8 mouse cellular contexts compared by ENCODE assay signal in the genomic region with DNA sequence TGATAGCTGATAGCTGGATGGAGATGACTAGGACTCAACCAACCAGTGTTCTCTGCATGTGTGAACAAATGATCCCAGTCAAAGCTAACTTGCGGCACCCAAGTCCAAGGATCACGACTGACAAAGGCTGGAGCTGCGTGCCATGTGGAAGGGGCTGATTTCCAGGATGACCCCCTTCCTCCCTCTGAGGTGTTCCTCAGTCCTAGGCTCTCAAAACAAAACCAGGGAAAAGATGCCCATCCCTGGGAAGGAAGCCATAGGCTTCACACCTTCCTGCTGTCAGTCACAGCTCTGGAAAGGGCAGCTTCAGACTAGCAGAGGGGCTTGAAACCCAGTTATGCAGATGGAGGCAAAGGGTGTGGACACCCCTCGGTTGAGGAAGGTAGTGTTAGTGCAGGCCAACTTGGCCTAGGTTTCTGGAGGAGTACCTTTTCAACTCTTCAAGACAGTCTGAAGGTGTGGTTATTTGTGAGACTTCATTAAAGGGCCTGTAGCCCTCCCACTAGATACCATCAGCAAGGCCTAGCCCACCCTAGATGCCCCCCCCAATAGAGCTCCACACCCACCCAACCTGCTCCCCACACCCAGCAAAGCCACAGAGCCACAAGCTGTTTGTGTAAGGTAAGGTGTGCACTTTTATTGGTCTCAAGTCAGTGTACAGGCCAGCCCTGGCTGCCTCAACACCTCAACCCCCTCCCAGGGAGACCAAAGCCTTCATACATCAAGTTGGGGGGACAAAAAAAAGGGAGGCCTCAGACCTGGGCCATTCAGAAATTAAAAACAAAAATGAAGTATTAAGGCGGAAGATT. TPM values are rescaled to one million over a fixed set of nuclear protein-coding genes. Genes with fewer than 3 reads are reported as not detected.
DNase-seq lines count a peak whose midpoint lies in the region; ATAC-seq lines count a peak whose summit lies in the region.

No protein-coding gene starts in this region.

- no peaks in the 10 kb centered on the region for H3K27me3 ChIP-seq in kidney, embryonic 14.5 days (ENCODE audit: control insufficient read depth, insufficient read depth, low read length)
- H3K27me3 ChIP-seq in hindbrain, embryonic 10.5 days (ENCODE audit: insufficient read depth, poor library complexity, severe bottlenecking) = peaks cover 6% of the 10 kb centered on the region; the same call in 1 of the 2 replicates
- H3K27me3 ChIP-seq in midbrain, embryonic 16.5 days (ENCODE audit: control insufficient read depth, insufficient read depth, low read depth, low read length) = no peaks in the 10 kb centered on the region

- ATAC-seq in kidney, embryonic 14.5 days (ENCODE audit: low FRiP score, low TSS enrichment) = no peak
- no peak for ATAC-seq in midbrain, embryonic 16.5 days

- H3K36me3 ChIP-seq in kidney, embryonic 14.5 days (ENCODE audit: control insufficient read depth, insufficient read depth, low read length) = peaks cover 65% of the 10 kb centered on the region
- peaks cover 74% of the 10 kb centered on the region for H3K36me3 ChIP-seq in hindbrain, embryonic 10.5 days
- peaks cover 35% of the 10 kb centered on the region for H3K36me3 ChIP-seq in midbrain, embryonic 16.5 days (ENCODE audit: control insufficient read depth, insufficient read depth, low read length)

- H3K27ac ChIP-seq in kidney, embryonic 14.5 days (ENCODE audit: low read depth, low read length) = peak overlapping the region; percentile 55; the same call in 1 of the 2 replicates
- peak overlapping the region; percentile 18; the same call in 1 of the 2 replicates for H3K27ac ChIP-seq in hindbrain, embryonic 10.5 days
- H3K27ac ChIP-seq in midbrain, embryonic 16.5 days (ENCODE audit: low read length) = peak overlapping the region; percentile 47

- H3K4me3 ChIP-seq in kidney, embryonic 14.5 days (ENCODE audit: low read length) = no peak overlapping the region; the same call in 1 of the 2 replicates
- H3K4me3 ChIP-seq in hindbrain, embryonic 10.5 days = peak overlapping the region; percentile 20; the same call in 1 of the 2 replicates
- no peak overlapping the region for H3K4me3 ChIP-seq in midbrain, embryonic 16.5 days (ENCODE audit: low read depth, low read length)

- H3K9me3 ChIP-seq in kidney, embryonic 14.5 days (ENCODE audit: control insufficient read depth, low read length) = no peaks in the 10 kb centered on the region
- H3K9me3 ChIP-seq in hindbrain, embryonic 10.5 days = no peaks in the 10 kb centered on the region
- H3K9me3 ChIP-seq in midbrain, embryonic 16.5 days (replicated peaks; ENCODE audit: control insufficient read depth, low read length, poor library complexity, severe bottlenecking) = no peaks in the 10 kb centered on the region

- DNase-seq in kidney, adult 8-10 months = no peak
- DNase-seq in ZHBTc4 (ENCODE audit: low read depth, low spot score) = peak; percentile 73
- DNase-seq in hindbrain, embryonic 10.5 days (ENCODE audit: low spot score) = no peak
- DNase-seq in natural killer cell, adult 2 months (ENCODE audit: low spot score in 2 of 2) = no peak
- no peak for DNase-seq in urinary bladder, postnatal 25 days (ENCODE audit: low spot score)
- no peak for DNase-seq in left cerebral cortex, adult 11 months (ENCODE audit: low spot score)

- H3K4me2 ChIP-seq in kidney, embryonic 14.5 days (replicated peaks; ENCODE audit: low read depth, low read length) = no peak overlapping the region; the same call in 1 of the 2 replicates
- H3K4me2 ChIP-seq in midbrain, embryonic 16.5 days (ENCODE audit: low read length) = peak overlapping the region; percentile 25

- H3K4me1 ChIP-seq in kidney, embryonic 14.5 days (ENCODE audit: control insufficient read depth, insufficient read depth, low read length) = peaks cover 20% of the 10 kb centered on the region
- H3K4me1 ChIP-seq in hindbrain, embryonic 10.5 days (replicated peaks) = peaks cover 28% of the 10 kb centered on the region
- H3K4me1 ChIP-seq in midbrain, embryonic 16.5 days (ENCODE audit: control insufficient read depth, insufficient read depth, low read length) = peaks cover 34% of the 10 kb centered on the region

- 58% methylated on average over 5 of the region's 5 CpGs for WGBS in kidney, embryonic 14.5 days
- WGBS in hindbrain, embryonic 10.5 days = 63% methylated on average over 5 of the region's 5 CpGs
- 64% methylated on average over 5 of the region's 5 CpGs for WGBS in midbrain, embryonic 16.5 days

- no peak overlapping the region for H3K9ac ChIP-seq in kidney, embryonic 14.5 days (ENCODE audit: low read depth, low read length)
- H3K9ac ChIP-seq in midbrain, embryonic 16.5 days (ENCODE audit: low read depth, low read length) = no peak overlapping the region; the same call in 1 of the 2 replicates

RNA-seq across cellular contexts. Expression of a gene that starts 3.8 kb away (rescaled TPM):
- 14,375 and 16,963 TPM in 2 replicates for polyA plus RNA-seq in kidney, embryonic 14.5 days (2014; fragmentation: Nextera tagmentation; extraction: Ambion mirVana)
- polyA plus RNA-seq in hindbrain, embryonic 10.5 days (2016; fragmentation: Nextera tagmentation; extraction: Ambion mirVana) = 14,349 and 15,462 TPM in 2 replicates
- polyA plus RNA-seq in midbrain, embryonic 16.5 days (2015; fragmentation: Nextera tagmentation; extraction: Ambion mirVana) = 13,967 and 14,266 TPM in 2 replicates

RNA-seq across cellular contexts. Expression of a gene that starts 7.5 kb away (rescaled TPM):
- polyA plus RNA-seq in kidney, embryonic 14.5 days (2014; fragmentation: Nextera tagmentation; extraction: Ambion mirVana) = 11.7 and 14.6 TPM in 2 replicates
- polyA plus RNA-seq in hindbrain, embryonic 10.5 days (2016; fragmentation: Nextera tagmentation; extraction: Ambion mirVana) = 23.8 and 24.2 TPM in 2 replicates
- 29.9 and 35.1 TPM in 2 replicates for polyA plus RNA-seq in midbrain, embryonic 16.5 days (2015; fragmentation: Nextera tagmentation; extraction: Ambion mirVana)

RNA-seq across cellular contexts. Expression of a gene that starts 57.4 kb away (rescaled TPM):
- polyA plus RNA-seq in kidney, embryonic 14.5 days (2014; fragmentation: Nextera tagmentation; extraction: Ambion mirVana) = 312 and 390 TPM in 2 replicates
- polyA plus RNA-seq in hindbrain, embryonic 10.5 days (2016; fragmentation: Nextera tagmentation; extraction: Ambion mirVana) = 757 and 846 TPM in 2 replicates
- polyA plus RNA-seq in midbrain, embryonic 16.5 days (2015; fragmentation: Nextera tagmentation; extraction: Ambion mirVana) = 493 and 557 TPM in 2 replicates
